Mouse (Mus musculus) left cerebral cortex, adult 2 months (tissue): Measurements from ENCODE around the gene Ppp1r12b. TPM values are rescaled to one million over a fixed set of nuclear protein-coding genes. Genes with fewer than 3 reads are reported as not detected.
"Not testable (repeated sequence)": the region's sequence is repeated elsewhere in the genome, so short reads cannot be mapped to it uniquely, and the experiment has no call there.

ENCODE experiments used
- DNase-seq, 2 experiments: peaks; one replicate each; pipeline ENCODE4 v3.0.0; 2021 to 2022; ENCODE audit warnings: low spot score in 2 of 2, mixed read lengths in 1 of 2; ENCODE audit errors: extremely low spot score in 1 of 2
- H3K27ac ChIP-seq: fragments of 200-600 bp; 2 replicates; pipeline ENCODE4 v1.8.1; 2022
- H3K4me3 ChIP-seq: fragments of 200-600 bp; 2 replicates; pipeline ENCODE4 v1.8.1; 2022
- CTCF ChIP-seq: fragments of 200-600 bp; IDR thresholded peaks from 2 replicates; pipeline ENCODE4 v1.8.1; 2022; ENCODE audit warnings: antibody characterized with exemption, mild to moderate bottlenecking, moderate library complexity
- intact Hi-C: fragments of 180-260 bp; cut with DNase I; formaldehyde crosslinking; loops from one replicate; pipeline ENCODE4 v1.15.1; 2025
- total RNA-seq, 2 experiments: library from RNA; stranded (reverse); gene quantifications; 2 replicates each; pipeline ENCODE4 v1.2.3; 2021

The Ppp1r12b gene
- total RNA-seq, 2 experiments from 2014 or later: 80.2 to 82.0 TPM

DNA sequence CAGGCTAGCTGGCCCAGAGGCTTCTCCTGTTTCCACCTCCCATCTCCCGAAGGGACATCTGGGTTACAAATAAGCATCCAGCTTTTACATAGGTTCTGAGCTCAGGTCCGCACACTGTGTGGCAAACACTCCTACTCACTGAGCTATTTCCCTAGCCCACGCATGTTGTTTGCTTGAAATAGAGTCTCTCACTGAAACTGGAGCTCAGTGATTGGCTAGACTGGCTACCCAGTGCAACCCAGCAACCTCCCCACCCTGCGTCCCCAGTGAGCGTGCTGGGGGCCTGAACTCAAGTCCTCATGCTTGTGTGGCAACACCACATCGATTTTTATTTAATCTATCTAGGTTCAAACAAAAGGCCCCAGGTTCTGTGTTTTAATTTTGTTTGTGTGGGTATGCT lies 112.4 kb downstream of the Ppp1r12b start:
- DNase-seq: no peak
- H3K27ac ChIP-seq: no peak overlapping the region
- TF ChIP-seq CTCF: no peak
- intact Hi-C loops: no loop called here
- no peak overlapping the region for H3K4me3 ChIP-seq

DNA sequence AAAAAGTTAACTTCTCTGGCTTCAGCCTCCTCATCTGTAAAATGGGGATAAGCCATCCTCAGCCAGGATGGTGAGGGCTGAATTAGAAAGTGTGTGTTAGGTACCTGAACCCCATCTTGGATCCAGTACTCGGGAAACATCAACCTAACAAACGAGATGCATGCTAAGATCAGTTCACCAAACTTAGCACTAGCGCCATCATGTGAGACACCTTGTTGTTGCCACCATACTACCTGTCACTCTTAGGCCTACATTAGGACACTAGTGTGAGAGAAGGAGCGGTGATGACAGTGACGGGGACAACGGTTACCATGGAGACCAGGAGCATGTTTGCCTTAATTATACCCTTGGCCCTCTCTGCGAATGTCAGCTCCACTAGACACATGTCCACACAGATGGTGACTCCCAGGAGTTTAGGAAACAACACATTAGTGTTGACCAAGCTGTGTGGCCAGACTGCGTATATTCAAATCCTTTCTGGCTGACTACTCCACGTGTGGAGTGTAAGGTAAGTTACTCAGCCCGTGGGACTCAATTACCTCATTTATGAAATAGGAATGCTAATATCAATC lies 118.7 kb downstream of the Ppp1r12b start:
- H3K4me3 ChIP-seq: no peak overlapping the region
- H3K27ac ChIP-seq: no peak overlapping the region
- no peak for DNase-seq
- TF ChIP-seq CTCF: no peak
- intact Hi-C loops: loop anchor here (10.0 kb wide), 1 partner anchor 322 kb away; no protein-coding TSS in a partner anchor

DNA sequence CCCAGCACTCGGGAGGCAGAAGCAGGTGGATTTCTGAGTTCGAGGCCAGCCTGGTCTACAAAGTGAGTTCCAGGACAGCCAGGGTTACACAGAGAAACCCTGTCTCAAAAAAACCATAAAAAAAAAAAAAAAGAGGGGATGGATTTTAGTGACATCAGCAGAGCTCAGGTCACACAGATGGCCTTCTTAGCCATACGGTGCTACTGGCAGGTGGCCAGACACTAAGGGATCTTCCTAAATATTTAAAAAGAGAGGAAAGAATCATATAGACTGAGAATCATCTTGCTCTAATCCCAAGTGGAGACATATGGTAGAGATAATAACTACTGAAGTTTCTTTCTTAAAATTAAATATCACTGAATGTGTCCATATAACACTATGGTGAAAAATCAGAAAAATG lies 124.9 kb downstream of the Ppp1r12b start:
- not testable (repeated sequence) for H3K27ac ChIP-seq, DNase-seq, H3K4me3 ChIP-seq
- intact Hi-C loops: loop anchor here (10.0 kb wide), 1 partner anchor 316 kb away; no protein-coding TSS in a partner anchor

DNA sequence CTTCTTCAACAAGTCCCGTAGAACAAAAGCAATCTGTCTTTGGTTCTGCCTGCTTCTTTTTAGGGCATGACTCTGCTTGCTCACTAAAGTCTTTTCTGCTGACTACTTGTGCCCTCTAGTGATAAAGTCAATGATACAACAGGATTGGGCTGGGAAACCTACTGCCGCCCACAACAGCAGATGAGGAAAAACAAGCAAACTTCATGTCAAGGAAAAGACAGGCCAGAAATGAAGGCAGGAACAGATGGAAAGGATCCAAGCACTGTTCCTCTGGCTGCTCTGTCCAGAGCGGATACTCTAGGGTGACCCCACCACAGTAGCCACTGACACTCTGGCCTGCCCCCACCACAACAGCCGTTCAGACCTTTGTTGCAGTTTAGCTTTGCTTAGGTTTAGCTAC lies 126.1 kb downstream of the Ppp1r12b start:
- peak; percentile 58 for TF ChIP-seq CTCF
- intact Hi-C loops: loop anchor here (2.0 to 10.0 kb wide), 3 partner anchors 85 to 315 kb away; no protein-coding TSS in a partner anchor
- Histone ChIP-seq H3K27ac (no peak overlapping the region), H3K4me3 (no peak overlapping the region)
- DNase-seq: no peak

DNA sequence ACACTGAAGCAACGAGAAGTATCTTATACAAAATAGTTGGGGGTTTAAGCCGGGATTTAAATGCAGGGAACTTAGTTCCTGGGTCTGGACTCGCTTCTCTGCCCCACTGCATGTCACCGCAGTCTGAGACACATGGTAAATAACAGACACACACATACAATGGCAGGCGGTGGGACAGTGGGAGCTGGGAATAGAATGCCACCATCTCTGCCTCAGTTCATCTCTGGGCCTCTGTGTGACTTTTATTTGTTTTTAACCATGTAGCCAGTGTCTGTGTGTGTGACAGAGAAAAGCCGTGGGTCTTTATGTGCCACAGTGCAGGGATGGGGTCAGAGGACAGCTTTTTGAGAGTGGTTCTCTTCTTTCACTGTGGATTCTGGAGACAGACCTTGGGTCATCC lies 130.8 kb downstream of the Ppp1r12b start:
- Histone ChIP-seq H3K27ac (peak overlapping the region; percentile 72), H3K4me3 (no peak overlapping the region)
- DNase-seq: no peak
- TF ChIP-seq CTCF: no peak
- intact Hi-C loops: loop anchor here (5.0 kb wide), 1 partner anchor 183 kb away; no protein-coding TSS in a partner anchor

DNA sequence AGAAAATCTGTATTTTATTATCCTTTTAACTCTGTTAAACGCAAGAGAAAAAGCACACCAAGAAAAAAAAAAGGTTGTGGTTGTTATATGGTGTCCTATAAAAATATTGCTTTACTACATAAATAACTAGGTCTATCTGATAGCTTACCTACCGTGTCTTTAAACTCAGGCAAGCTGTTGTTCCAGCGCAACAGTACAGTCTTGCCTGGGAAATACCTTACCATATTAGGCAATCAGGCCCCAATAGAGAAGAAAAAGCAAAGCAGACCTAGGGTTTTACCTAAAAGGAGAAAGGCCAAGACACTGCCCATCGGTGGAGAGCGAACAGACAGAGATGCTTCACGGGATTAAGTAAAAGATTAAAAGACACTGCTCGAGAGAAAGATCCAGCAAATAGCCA lies 131.9 kb downstream of the Ppp1r12b start:
- no peak for DNase-seq
- intact Hi-C loops: no loop called here
- Histone ChIP-seq H3K27ac (no peak overlapping the region; the same call in 1 of the 2 replicates), H3K4me3 (no peak overlapping the region)
- TF ChIP-seq CTCF: no peak

DNA sequence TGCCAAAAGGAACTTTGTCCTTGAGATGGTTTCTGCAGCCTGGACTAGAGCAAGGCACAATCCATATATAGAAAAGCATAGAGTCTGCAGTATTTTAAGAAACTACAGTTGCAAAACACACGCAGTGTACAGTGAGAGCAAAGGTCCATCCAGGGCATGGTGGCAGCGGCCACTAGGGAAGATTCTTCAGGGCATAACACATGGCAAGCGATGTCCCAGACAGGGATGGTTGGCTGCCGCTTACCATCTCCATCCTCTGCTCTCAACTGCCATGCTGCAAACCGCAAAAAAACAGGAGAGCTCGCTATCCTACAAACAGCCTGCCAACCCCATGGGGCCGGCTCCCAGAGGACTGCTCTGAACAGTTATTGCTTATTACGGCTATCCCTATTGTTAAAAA lies 132.4 kb downstream of the Ppp1r12b start:
- TF ChIP-seq CTCF: no peak
- no peak for DNase-seq
- intact Hi-C loops: no loop called here
- no peak overlapping the region; the same call in 1 of the 2 replicates for H3K27ac ChIP-seq
- no peak overlapping the region for H3K4me3 ChIP-seq

DNA sequence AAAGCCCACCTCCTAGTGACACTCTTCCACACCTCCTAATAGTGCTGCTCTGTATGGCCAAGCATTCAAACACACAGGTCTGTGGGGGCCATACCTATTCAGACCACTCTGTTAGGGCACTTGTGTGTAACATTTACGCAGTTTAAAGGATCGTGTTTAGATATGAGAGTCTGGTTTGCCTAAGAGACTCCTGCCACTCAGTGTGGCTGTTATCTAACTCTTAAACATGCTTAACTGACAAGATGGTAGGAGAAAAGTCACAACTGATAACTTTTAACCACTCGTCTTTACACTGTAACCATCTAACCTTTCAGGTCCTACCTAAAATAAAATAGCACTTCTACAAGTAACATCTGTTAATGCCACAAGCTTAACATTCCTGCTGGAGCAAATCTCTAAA lies 134.9 kb downstream of the Ppp1r12b start:
- DNase-seq: no peak
- no peak for TF ChIP-seq CTCF
- Histone ChIP-seq H3K27ac (no peak overlapping the region), H3K4me3 (no peak overlapping the region)
- intact Hi-C loops: no loop called here

DNA sequence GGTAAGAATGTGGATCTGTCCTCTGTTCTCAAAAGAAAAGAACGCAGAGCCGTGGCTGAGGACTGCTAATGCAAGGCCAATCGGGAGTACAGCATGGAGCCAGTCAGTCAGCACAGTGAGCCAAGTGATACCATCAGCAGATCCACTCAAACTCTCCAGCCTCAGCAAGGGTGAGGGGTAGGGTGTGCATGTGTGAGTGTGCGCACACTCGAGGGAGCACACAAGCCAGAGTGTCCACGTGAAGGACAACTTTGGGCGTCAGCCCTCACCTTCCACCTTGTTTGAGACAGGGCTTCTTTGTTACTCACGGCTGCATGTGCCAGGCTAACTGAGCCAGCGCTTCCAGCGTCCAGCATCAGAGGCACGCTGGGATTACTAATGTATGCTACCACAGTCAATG lies 136.5 kb downstream of the Ppp1r12b start:
- TF ChIP-seq CTCF: no peak
- no peak for DNase-seq
- intact Hi-C loops: no loop called here
- Histone ChIP-seq H3K27ac (no peak overlapping the region; the same call in 1 of the 2 replicates), H3K4me3 (no peak overlapping the region)

DNA sequence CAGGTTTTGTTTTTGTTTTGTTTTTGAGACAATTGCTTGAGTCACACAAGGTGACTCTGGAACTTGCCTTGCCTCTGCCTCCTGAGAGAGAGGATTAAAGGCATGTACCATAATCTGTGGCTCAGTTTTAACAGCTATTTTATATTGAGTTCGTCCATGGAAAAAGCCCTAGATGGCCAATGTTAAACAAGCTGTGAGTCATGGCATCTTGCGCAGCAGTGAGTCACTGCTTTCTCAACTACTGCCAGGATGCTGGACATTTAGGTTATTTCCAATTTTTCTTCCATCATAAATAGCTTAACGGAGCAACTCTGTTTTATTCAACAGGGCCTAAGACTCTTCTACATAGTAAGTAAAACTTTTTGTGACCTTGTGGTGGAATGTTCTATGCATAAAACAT lies 137.0 kb downstream of the Ppp1r12b start:
- intact Hi-C loops: no loop called here
- TF ChIP-seq CTCF: no peak
- DNase-seq: no peak
- peak overlapping the region; percentile 34 for H3K27ac ChIP-seq
- no peak overlapping the region for H3K4me3 ChIP-seq

DNA sequence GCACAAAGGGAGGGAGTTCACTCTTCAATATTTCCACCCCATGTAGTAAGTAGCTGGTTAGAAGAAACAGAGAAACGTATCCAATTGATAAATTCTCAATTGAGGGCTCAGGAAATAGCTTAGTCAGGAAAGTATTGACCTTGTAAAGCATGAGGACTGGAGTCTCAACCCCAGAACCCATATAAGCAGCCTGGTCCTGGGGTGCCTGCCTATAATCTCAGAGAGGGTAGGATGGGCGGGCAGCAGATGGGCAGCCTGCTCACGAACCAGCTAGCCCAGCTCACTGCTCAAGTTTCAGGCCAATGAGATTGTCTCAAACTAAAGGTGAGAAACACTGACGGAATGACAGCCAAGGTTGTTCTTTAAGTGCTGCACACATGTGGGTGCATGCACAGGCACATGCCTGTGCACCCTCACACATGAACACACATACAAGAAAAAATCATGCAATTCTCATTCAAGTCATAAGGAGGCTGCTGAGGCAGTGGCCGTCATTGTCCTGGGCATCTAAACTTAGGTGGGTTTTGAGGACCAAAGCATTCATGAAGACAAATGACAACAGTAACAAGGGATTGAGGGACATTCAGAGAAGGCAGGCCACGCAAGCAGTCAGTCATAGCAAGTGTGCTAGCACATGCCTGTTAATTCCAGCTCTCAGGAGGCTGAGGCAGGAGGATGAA lies 137.7 kb downstream of the Ppp1r12b start:
- TF ChIP-seq CTCF: no peak
- DNase-seq: no peak
- intact Hi-C loops: no loop called here
- H3K4me3 ChIP-seq: no peak overlapping the region
- H3K27ac ChIP-seq: peak overlapping the region; percentile 34

DNA sequence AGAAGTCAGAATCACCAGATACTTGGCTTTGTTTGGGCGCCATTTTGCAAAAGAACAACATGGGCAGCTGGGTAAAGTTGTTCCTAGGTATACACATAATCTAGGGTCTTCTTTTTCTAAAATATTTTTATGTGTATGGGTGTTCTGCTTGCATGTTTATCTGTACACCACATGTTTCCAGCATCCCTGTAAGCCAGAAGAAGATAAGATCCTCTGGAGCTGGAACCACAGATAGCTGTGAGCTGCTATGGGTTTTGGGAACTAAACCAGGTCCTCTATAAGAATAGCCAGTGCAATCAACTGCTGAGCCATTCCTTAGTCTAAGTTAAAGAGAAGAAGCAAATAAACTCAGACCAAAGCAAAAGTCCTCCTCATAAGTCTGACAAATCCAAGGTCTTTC lies 138.6 kb downstream of the Ppp1r12b start:
- H3K27ac ChIP-seq: no peak overlapping the region
- no peak for TF ChIP-seq CTCF
- DNase-seq: no peak
- H3K4me3 ChIP-seq: no peak overlapping the region
- intact Hi-C loops: no loop called here

DNA sequence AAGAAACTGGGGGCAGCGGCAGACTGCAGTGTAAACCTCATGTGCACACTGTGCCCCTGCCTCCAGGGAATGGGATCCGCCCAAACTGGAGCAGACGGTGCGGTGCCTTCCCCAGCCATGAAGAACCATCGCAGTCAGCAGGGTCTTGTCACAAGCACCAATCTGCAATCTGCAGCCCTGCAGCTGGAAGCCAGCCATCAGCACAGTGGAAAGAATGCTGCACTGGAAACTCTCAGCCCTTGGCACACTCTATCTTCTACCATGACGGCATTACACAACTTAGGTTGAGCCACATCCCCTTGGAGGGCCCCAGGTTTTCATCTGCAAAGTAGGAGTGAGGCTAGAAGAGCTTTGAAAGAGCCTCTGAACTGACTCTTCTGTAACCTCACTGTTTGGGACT lies 139.1 kb downstream of the Ppp1r12b start:
- no peak for DNase-seq

More for the DNA sequence above, 139.1 kb downstream of the Ppp1r12b start:
- TF ChIP-seq CTCF: no peak
- H3K27ac ChIP-seq: no peak overlapping the region
- intact Hi-C loops: no loop called here
- H3K4me3 ChIP-seq: no peak overlapping the region
